Mouse (Mus musculus): ENCODE results near the gene Rpl27.

- TF ChIP-seq CTCF (IDR thresholded peaks at IDR 0.05; ENCODE audit: borderline replicate concordance, insufficient read depth, low read length) = no peak
- no peak for TF ChIP-seq POLR2A (IDR thresholded peaks at IDR 0.05; ENCODE audit: low read depth, low read length)
Observed at GRCm38 (mm10) chr11:101486126-101486525, 44.0 kb downstream of the Rpl27 start.

Measured in embryonic fibroblast, embryonic 13.5 days (primary cell).